Mouse (Mus musculus): ENCODE data around the gene Lamb1.

GRCm38 (mm10) chr12:31239031-31239583 lies 25.9 kb upstream of the Lamb1 start:
- no peak for TF ChIP-seq CTCF (conservative IDR thresholded peaks at IDR 0.05; ENCODE audit: low read length)
- 0 out of 2 replicates have a peak, but pooled peaks have one; percentile 13 for TF ChIP-seq NANOG (IDR thresholded peaks at IDR 0.05; ENCODE audit: borderline replicate concordance, low read length)
- no peak for TF ChIP-seq POU5F1 (IDR thresholded peaks at IDR 0.05; ENCODE audit: borderline replicate concordance, low read length)

Data from E14TG2a.4 (cell line).